Mouse (Mus musculus) gastrocnemius, adult 18-20 months (tissue): ENCODE measurements around the gene Gas7. TPM values are rescaled to one million over a fixed set of nuclear protein-coding genes. Genes with fewer than 3 reads are reported as not detected.

Experiments
- DNase-seq: peaks from one replicate; pipeline ENCODE4 v3.0.0; 2021; ENCODE audit warnings: low spot score
- long read RNA-seq, 2 experiments: library from polyadenylated mRNA; stranded (forward); transcript quantifications; one replicate each; pipeline ENCODE4 v2.0.0; 2021
- total RNA-seq, 2 experiments: library from RNA; stranded (reverse); gene quantifications; 2 replicates each; pipeline ENCODE4 v1.2.3; 2021

The Gas7 gene
- total RNA-seq: 1 to 10 TPM; 6.4 to 8.1 TPM
- long read RNA-seq, experiment 1, partial matches to known transcripts: 0 of 1 reads
- long read RNA-seq, experiment 1, other reads (novel, unspliced or antisense): 1 of 1 reads
- long read RNA-seq, experiment 2, partial matches to known transcripts: 0 of 2 reads
- long read RNA-seq, experiment 2, other reads (novel, unspliced or antisense): 2 of 2 reads

DNA sequence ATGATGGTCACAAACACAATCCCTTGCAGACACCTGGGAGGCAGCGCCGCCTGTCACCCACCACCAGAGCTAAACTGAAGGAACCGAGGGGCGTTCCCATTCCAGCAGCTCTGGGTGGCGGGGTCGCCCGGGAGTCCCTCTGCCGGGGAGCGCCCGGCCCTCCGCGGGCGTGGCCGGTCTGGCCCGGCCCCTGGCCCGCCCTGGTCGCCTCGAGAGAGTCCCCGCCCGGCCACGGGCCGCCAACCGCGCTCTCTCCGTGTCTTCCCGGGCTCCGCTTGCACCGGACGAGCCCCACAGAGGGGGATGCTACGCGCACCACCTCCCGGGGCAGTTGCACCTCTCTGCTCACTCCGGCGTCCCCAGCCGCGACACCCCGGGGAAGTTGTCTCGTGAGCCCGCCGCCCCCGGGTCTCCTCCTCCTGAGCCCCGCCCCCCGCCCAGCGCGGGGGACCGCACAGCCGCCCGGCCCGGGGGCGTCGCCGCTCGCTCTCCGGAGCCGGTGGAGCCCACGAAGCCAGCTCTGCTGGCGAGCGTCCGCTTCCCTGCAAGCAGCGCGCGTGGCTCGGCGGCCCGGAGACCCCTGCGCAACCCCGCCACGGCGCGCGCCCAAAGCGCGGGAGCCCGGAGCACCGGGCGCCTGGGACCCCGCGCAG, at the start of gene Gas7:
Gene Gas7 (plus strand): TSS at position 564 of the 653 bp plus-strand sequence.
- peak; percentile 35 for DNase-seq

DNA sequence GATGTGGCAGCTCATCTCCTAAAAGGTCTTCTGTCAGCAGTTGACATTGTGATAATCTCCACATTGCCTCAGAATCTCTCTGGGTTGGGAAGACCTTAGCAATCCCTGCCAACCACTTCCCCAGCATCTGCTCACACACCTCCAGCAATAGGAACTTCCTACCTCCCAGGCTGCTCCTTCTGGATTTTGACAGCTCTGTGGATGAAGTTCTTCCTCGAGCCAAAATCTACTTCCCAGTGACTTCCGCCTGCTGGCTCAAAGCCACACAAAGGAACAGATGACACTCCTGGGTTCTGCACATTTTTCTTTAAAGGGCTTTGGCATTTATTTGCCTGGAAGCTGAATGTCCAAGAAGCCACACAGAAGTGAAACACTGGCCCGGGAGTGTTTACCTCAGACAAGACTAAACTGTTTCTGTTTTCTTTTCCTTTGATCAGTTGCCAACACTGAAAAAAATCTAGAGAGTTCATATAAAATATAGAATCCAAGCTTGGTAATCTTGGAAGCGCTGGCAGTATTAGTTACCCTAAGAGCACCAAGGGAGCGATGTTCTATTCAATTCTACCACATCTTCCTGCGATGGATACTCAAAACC, 40.8 kb upstream of the Gas7 start:
- no peak for DNase-seq

DNA sequence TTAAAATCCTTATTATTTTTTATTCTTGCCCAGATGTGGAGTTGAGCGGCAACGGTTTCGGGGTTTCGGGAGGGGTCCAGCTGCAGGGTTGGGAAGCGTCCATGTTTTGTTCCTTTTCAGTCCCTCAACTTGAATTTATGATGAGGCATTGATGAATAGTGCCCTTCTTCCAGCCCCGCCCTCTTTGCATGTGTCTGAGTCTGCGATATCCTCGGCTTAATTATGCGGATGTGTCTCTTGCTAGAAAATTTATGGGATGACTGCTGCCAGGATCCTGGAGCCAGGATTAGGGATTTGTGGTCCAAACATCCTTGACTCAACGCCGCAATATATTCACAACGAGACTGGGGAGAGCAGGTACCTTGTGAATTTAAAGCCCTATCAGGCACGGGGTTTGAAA, 31.7 kb upstream of the Gas7 start:
- DNase-seq: no peak

DNA sequence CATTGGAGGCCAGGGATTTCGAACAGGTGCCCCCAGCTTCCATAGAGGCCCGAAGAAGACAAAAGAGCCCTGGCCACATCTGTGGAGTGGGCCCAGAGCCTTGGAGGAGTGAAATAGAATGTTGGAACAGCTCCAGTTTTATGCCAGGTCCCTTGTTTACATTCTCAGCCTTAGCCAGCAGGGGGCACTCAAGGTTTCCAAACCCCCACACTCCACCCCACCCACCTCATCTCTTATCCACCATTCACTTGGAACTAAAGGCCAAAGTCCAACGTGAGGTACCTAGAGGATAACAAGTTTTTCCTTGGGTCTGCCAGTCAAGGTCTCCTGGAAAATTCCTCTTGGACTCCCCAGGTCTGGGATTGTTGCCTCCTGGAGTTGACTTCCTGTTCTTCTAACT, 27.0 kb upstream of the Gas7 start:
- peak; percentile 51 for DNase-seq

DNA sequence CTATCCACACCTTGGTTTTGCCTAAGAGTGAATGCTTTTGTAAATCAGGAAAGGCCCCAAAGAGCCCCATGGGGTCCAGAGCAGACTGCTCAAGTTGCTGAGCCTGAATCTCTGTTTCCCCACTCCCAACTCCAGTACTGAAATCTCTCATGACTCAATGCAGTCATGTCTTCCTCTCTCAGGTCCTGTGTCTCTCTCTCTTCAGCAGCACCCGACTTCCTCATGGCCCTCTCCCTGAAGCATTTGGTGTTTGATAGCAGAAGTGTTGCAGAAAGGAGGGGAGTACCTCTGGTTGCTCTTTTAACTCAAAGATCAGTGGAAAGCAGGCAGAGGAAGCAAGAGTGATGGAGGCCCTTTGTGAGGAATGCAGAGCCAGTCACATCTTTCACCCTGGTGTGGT, 25.4 kb upstream of the Gas7 start:
- DNase-seq: no peak

DNA sequence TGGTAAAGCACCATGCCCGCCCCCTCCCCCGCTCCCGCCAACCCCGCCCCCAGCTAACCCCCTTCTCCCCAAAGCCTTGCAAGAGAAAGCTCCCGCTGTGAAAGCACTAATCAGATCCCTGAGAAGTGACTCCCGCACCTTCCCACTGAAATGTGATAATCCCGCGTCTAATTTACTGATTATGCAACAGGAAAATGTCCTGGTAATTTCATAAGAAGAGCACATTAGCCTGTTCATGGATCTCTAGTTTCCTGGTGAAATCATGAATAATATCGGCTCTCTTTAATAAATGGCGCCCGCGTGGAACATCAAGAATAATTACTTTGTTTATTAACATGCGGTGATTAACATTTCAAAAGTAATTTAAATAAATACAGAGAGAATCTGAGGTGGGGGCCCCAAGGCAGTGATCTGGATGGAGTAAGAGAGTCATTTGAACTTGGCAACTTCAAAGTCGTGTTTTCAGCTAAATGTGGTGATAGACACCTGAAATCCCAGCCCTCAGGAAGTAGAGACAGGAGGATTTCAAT, 24.1 kb upstream of the Gas7 start:
- DNase-seq: no peak

DNA sequence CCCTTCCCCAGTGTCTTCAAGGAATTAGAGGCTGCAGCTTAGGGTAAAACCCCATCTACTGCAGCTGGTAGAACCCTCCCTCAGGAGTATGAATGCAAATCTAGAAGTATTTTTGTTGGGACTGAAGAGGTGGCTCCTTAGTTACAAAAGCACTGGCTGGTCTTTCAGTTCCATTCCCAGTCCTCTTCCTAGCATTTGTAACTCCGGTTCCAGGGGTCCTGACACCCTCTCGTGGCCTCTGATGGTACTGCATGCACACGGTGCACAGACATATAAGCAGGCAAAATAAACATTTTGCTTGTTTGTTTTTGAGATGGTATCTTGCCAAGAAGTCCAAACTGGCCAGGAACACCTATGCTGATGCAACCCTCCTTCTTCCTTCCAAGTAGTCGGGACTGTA, 23.4 kb upstream of the Gas7 start:
- no peak for DNase-seq

DNA sequence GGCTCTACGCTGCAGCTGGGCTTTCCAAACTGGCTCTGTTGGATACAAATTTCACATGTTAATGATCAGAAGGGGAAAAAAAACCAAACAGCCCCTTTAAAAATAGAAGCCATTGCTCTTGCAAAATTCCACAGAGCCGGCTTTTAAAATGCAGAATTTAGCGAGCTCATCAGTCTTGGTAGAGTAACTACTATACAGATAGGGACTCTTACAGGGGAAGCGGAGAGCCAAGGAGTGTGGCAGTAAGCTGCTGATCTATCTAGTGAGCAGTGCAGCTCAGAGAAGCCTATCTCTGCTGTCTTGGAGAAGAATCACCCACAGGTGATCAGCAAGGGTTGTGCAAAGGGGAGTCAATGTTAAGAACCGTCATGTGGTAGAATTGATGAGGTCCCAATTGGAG, 21.5 kb upstream of the Gas7 start:
- DNase-seq: no peak

DNA sequence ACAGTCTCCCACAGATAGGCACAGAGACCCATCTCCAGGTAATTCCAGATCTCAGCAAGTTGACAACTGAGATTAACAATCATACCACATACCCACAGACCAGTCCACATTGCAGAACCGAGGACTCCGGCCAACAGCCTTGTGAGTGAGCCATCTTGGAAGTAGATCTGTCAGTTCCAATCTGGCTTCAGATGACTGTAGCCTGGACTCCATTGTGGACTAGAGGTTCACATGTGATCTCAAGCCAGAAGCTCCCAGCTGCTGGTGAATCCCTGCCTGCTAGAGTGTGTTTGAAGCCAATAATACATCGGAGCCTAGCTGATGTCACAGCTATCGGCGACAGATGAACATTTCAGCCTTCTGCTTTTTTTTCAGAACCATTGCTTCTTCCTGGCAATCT, 16.5 kb upstream of the Gas7 start:
- DNase-seq: no peak

DNA sequence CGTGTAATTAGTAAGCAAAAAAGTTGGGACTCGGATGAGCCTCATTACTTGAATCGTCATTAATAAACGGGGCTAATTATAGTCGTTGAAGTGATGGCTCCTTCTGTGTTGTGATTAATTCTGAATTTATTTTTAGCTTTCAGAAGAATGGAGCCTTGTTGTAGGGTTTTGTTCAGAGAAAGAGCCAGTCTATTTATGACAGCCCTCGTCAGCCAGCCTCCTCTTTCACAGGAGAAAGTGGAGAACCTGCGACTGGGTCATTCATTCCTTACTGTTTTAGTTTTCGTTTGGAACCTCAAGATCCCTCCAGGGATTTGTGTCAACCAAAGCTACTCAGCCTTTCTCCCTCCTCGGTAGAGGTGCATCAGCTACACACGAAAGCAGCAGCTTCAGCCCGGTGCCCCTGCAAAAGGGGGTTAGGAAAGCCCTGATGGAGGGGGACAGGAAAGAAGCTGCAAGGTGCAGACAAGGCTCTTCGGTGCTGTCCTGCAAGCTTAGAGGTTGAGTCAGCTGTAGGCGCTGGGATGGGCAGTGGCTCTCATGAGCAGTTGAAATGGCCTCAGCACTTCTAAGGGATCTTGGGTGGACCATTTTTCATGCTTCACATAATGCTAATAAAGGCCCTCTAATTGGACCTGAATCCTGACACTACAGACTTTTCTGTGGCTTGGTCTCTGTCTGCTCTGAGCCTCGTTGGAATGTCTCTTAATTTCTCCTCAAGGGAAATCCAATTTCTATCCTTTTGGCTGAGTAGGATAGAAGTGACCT, 10.0 kb upstream of the Gas7 start:
- no peak for DNase-seq

DNA sequence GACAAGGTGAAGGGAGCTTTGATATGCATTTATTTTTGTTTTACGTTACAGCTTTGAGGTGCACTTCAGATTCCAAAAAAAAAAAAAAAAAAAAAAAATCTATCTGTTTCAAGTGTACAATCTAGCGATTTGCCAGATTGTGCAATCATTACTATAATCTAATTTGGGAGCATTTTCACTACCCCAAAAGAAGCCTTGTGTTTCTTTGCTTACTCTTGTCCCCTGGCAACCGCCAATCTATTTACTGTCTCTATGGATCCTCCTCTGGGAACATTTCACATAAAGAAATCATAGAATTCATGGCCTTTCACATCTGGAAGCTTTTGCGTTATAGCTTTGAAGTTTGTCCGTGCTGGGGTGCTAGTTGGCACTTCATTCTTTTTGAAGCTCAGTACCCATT, 3.7 kb upstream of the Gas7 start:
- no peak for DNase-seq

DNA sequence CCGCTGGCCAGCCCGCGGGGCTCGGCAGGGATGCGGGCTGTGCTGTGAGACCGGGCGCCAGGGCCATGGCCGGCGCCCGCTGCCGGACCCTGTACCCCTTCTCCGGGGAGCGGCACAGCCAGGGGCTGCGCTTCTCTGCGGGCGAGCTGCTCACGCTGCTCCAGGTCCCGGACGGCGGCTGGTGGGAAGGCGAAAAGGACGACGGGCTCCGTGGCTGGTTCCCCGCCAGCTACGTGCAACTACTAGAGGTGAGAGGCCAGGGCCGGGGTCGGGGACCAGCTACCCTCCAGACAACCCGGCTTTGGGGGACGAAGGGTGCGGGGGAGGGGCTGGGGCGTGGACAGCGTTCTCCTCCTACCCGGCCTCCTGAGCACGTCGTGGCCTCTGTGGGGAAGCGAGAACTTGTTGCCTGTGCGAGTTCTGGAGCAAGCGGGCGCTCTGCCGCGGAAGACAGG, 317 bp downstream of the Gas7 start:
- peak; percentile 24 for DNase-seq

DNA sequence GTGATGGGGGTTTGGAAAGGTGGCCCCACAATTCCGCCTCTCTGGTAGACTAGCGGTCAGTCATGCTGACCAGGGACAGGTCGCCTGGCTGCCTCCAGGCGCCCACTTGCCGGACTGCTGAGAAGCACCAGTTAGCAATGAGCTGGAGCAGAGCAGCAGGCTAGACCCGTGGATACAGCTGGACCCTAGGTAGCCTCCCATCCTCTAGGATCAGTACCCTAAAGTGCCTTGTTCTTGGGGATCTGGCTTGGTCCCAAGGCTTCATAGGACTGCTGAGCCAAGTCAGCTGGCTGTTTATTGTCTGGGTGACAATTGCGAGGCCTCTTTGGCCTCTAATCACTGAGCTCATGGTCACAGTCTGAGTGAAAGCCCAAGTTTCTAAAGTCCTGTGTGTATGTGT, 792 bp downstream of the Gas7 start:
- no peak for DNase-seq

DNA sequence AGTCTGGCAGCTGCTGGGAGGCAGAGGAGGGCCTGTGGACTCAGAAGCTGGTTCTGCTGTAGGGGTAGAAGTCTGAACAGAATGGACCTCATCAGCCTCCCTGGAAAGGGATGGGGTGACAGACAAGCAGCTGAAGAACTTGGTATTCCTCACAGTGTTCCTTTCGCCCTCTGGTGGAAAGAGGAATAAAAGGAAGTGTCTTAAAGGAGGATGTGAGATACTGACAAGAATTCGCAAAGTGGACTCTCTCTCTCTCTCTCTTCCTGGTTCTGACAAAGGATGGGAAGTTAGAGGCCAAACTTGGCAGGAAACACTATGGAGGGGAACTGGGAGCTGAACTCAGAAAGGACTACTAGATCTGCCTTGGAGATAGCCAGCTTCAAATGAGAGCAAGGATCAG, 2.9 kb downstream of the Gas7 start:
- peak; percentile 30 for DNase-seq

DNA sequence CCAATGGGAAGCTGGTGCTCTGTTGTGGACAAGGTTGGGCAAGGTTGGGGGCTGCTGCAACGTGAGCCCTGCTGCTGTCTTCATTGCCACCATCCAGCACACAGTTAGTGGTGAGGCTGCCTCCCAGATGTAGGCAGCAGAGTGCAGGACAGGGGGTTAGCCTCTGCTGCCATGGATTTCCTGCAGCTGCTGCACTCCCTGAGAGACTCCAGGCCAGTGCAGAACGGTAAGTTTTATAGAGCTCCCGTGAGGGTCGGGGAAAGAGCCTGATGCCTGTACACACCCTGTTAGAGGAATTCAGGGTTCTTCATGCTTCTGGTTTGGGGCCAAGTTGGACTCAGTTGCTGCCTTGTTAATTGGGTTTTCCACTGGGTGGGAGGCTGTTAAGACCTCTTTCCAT, 11.9 kb downstream of the Gas7 start:
- DNase-seq: peak; percentile 20

DNA sequence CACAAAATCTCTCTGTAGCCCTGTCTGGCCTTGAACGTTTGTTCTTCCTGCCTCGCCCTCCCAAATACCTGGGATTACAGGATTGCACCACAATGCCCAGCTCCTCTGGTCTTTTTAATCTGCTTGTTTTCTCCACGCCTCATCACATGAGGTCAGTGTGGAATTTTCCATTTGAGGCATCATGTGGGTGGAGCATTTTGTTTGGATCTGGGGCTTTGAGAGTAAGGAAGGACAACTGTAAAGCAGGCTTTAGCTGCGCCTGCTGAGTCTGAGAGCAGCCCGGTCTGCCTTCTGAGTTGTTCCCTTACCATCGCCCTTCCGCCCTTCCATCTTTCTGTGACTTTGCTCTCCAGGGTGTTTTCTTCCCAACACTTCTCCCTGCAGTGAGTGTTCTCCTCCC, 13.6 kb downstream of the Gas7 start:
- DNase-seq: peak; percentile 68

DNA sequence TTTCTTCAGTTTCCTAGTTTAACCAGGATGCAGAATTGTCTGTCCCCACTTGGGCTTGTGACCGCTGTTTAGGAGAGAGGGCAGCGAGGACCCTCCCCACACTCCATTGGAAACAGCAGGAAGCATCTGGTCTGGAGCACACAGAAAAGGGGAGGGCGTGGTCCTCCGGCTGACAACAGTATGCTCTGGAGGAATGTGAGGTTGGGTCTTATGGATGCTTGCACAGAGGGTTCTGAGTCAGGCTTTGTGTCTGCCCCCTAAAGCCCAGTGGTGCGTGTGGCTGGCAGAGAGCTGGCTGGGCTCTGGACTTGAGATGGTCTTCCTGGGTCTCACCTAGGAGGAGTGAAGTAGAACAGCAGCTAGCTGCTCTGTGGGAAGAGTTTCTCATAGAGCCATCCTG, 19.4 kb downstream of the Gas7 start:
- DNase-seq: no peak

DNA sequence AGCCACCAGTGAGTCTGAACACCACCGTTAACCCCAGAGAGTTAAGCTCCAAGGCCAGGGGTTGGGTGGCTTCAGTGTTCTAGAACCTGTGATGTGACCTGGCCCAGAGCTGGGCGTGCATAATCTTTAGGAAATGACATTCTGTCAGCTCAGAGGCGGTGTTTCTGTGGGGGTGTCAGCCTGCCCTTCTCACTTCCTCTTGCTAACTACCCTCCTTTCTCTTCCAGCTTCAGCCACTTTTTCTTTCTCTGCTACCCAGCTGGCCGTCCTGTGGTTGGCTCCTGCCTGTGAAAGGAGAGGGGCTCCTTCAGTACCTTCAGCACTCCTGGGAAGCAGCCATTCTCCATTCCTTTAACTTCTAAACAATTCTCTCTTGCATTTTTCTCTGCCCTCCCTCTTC, 24.3 kb downstream of the Gas7 start:
- DNase-seq: no peak

DNA sequence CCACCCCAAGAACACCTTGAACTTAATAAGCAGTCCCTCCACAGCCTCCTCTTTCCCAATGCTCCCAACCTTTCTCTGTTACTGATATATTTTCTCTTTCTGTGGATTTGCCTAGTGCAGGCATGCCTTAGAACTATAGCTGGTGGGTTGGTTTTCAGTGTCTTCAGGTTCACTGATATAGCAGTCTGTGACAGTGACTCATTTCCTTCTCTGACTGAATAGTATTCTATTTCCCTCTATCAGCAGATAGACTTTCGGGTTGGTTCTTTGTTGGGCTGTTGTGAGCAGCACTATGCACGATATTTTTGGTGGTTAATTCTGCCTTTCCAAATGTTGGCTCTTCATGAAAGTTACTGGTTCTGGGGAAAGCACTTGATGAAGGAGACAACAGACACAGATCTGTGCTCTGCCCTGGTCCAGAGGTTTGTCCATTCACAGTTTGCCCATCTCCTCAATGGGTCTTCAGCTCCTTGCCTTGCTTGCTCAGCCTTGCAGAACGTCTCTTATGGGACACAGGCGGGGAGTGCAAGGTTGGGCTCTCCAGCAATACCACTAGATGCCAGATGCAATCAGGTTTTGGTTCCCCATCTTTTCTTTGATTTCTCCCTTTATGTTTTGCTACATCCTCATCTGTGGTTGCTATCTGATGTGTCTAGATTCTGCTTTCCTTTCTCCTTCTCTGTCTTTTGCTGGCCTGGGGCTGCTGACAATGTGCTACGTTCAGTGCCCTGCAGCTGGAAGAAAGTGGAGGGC, 25.1 kb downstream of the Gas7 start:
- DNase-seq: no peak

DNA sequence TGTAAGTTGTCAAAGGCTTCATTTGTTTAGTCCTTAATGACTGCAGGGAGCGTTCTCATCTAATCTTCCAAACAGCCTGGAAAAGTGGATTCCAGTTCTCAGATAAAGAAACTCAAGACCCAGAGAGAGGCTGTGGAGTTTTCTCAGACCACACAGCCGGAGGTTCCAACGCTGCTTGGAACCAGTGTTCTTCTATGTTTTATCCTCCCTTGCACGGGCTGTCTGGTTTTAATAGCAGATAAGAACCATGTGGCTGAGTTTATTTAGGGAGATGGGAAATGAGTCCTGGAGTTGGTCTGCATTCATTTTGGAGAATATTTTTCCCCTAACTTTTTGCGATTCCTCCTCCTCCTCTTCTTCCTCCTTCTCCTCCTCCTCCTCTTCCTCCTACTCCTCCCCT, 26.5 kb downstream of the Gas7 start:
- no peak for DNase-seq

DNA sequence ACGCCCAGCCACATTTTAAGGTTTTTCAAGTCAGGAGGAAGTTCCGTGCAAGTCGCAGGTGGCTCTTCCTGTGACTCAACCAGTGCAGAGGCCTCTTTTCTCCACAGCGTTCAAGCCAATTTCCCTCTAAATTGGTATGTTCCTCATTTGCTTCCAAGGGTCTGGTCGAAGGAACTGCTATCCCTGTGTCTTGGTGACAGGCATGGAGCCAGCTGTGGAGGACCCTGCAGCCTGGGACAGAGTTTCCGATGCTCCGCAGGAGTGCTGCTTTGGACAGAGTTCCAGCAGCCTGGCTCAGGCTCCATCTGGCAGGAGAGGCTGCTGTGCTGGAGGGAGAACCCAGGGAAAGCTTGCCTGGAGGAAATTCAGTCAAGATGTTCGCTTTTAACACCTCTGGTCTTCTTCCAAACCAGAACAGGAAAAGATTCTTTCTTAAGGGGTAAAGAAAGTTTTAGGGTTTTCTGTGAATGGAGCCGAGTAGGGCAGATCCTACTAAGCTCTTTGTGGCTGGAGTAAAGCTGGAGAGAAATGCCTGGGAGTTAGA, 27.1 kb downstream of the Gas7 start:
- DNase-seq: peak; percentile 46
